Mouse (Mus musculus) midbrain, embryonic 14.5 days (tissue): ENCODE results near the gene Ube2q1. TPM values are rescaled to one million over a fixed set of nuclear protein-coding genes. Genes with fewer than 3 reads are reported as not detected.

ENCODE experiments used
- ATAC-seq: fragments of 200-750 bp; cut with Nextera tagmentation; 2 replicates; pipeline ENCODE4 v1.8.0; 2017; ENCODE audit warnings: moderate number of reproducible peaks, moderate library complexity; ENCODE audit not compliant: low FRiP score, low TSS enrichment
- DNase-seq: peaks from one replicate; pipeline ENCODE4 v3.0.0-alpha.2; 2015
- H3K27ac ChIP-seq: fragments of 300-500 bp; sonication (generic); replicated peaks from 2 replicates; pipeline ENCODE4 v1.5.1; 2014; ENCODE audit warnings: mild to moderate bottlenecking, low read depth, low read length, moderate library complexity
- H3K27me3 ChIP-seq: fragments of 300-500 bp; sonication (generic); 2 replicates; pipeline ENCODE4 v1.6.1; 2014; ENCODE audit warnings: low read length, control low read depth, mixed read lengths; ENCODE audit not compliant: control insufficient read depth, insufficient read depth
- H3K36me3 ChIP-seq: fragments of 300-500 bp; sonication (generic); 2 replicates; pipeline ENCODE4 v1.6.1; 2014; ENCODE audit warnings: low read length, control low read depth; ENCODE audit not compliant: control insufficient read depth, insufficient read depth
- H3K4me1 ChIP-seq: fragments of 300-500 bp; sonication (generic); 2 replicates; pipeline ENCODE4 v1.6.1; 2014; ENCODE audit warnings: mild to moderate bottlenecking, antibody characterized with exemption, low read length, control low read depth; ENCODE audit not compliant: control insufficient read depth, insufficient read depth
- H3K4me2 ChIP-seq: fragments of 300-500 bp; sonication (generic); 2 replicates; pipeline ENCODE4 v1.6.1; 2014; ENCODE audit warnings: mild to moderate bottlenecking, low read length, moderate library complexity
- H3K4me3 ChIP-seq: fragments of 300-500 bp; sonication (generic); replicated peaks from 2 replicates; pipeline ENCODE4 v1.5.1; 2014; ENCODE audit warnings: low read depth, low read length
- H3K9ac ChIP-seq: fragments of 300-500 bp; sonication (generic); replicated peaks from 2 replicates; pipeline ENCODE4 v1.6.1; 2014; ENCODE audit warnings: mild to moderate bottlenecking, low read length, moderate library complexity
- H3K9me3 ChIP-seq: fragments of 300-500 bp; sonication (generic); 2 replicates; pipeline ENCODE4 v1.6.1; 2016; ENCODE audit warnings: low read length, control low read depth, mixed read lengths; ENCODE audit not compliant: control insufficient read depth
- WGBS: fragments of 180-500 bp; shearing (Covaris S2); extraction: QIAGEN DNeasy Blood & Tissue Kit; methylation state at CpG from one replicate; pipeline ENCODE4 v1.1.7; 2014; 5-methylcytosine and 5-hydroxymethylcytosine counted together
- polyA plus RNA-seq: library from polyadenylated mRNA; unstranded; fragments of >200 nt; fragmentation: Nextera tagmentation; extraction: Ambion mirVana; gene quantifications from 2 replicates; pipeline ENCODE4 v1.2.1, GENCODE M21; 2014

Gene Ube2q1
- polyA plus RNA-seq, 1 experiment from 2014 or later: 25.0 TPM

DNA sequence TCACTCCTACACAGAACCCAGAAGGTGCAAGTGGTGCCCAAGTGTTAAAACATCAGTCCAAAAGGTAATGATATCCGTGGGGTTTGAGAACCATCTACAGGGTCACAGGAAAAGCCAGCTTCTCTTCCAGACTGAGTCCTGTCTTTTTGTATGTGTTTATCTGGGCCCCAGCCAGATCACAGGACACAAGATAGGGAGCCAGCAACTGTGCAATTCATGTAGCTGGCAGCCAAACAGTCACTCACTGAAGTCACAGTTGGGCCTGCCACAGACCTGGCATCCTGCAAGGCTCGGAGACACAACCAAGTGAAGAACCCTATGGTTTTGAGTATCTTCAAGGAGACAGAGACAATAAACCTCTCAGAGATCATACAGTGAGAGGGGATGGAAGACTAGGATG lies 15.6 kb upstream of the Ube2q1 start:
- 90% methylated on average over 2 of the region's 2 CpGs for WGBS
- H3K9ac ChIP-seq: no peak overlapping the region; the same call in 1 of the 2 replicates
- peak overlapping the region; percentile 54; the same call in 1 of the 2 replicates for H3K4me2 ChIP-seq

DNA sequence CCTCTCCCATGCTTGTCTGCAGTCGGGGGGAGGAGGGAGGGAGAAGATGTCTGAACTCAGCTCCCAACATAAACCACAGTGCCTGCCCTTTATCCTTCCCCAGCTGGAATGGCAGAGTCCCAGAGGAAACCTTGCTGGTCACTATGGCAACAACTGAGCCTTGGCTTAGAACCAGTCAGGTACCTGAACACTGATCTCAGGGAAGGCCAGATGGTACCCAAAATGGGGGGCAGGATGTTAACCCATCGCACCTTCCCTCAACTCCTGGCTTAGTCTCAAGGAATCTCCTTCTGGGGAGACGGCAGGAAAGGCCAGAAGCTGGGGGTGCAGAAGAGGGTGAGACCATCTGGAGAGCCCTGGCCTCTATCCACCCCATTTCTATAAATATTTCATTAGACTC lies 13.6 kb upstream of the Ube2q1 start:
- Histone ChIP-seq H3K9me3 (no peaks in the 10 kb centered on the region), H3K9ac (peak overlapping the region; percentile 40; the same call in 1 of the 2 replicates), H3K27ac (0 out of 2 replicates have a peak overlapping the region, but pooled peaks have one; percentile 20), H3K4me1 (peaks cover 39% of the 10 kb centered on the region), H3K36me3 (peaks cover 66% of the 10 kb centered on the region), H3K4me2 (peak overlapping the region; percentile 54), H3K27me3 (no peaks in the 10 kb centered on the region), H3K4me3 (peak overlapping the region; percentile 17; the same call in 1 of the 2 replicates)
- DNase-seq: peak; percentile 43
- WGBS: 57% methylated on average over 3 of the region's 3 CpGs
- no peak for ATAC-seq

More for the DNA sequence above, 15.6 kb upstream of the Ube2q1 start:
- Histone ChIP-seq H3K27me3 (no peaks in the 10 kb centered on the region), H3K4me1 (peaks cover 28% of the 10 kb centered on the region), H3K4me3 (no peak overlapping the region), H3K36me3 (peaks cover 80% of the 10 kb centered on the region), H3K9me3 (no peaks in the 10 kb centered on the region), H3K27ac (no peak overlapping the region)
- ATAC-seq (no peak), DNase-seq (no peak)

DNA sequence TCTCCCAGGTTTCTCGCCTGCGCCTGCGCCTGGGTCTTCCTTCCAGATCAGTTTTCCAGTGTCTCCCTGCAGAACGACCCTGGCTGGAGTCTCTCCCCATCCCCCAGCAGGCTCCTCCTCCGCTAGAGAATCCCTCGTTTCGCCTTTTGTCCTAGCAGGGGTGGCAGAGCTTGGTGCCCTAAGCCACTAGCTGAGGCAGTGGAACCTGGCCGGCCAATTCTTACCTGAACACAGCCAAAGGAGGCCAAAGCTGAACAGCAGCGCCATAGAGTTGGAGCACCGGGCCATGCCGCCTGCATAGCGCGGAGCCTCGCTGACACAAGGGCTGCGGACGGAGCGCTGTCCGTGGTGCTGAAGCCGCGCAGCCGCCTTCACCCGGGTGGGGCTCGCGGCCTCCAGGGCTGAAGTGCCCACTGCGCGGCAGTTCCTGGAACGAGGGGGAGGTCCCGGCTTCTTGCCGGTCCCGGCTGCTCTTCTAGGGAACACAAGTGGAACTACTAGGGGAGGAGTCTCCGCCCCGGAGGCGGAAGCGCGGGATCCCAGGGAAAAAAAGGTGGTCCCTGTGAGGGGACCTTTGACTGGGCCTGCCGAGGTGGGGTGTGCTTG lies 9.2 kb upstream of the Ube2q1 start, which contains the start of gene Chrnb2:
Chrnb2 (minus strand) TSS at position 514 of the 606 bp plus-strand sequence.
- WGBS: 1% methylated on average over 36 of the region's 36 CpGs
- Histone ChIP-seq H3K36me3 (peaks cover 23% of the 10 kb centered on the region), H3K4me2 (peak within 1 kb of the TSS; percentile 68), H3K4me1 (peaks cover 30% of the 10 kb centered on the region), H3K9ac (peak within 1 kb of the TSS; percentile 84), H3K27me3 (no peaks in the 10 kb centered on the region), H3K4me3 (peak within 1 kb of the TSS; percentile 71), H3K9me3 (no peaks in the 10 kb centered on the region), H3K27ac (peak within 1 kb of the TSS; percentile 93)
- ATAC-seq: peak; percentile 72
- DNase-seq: peak; percentile 82

DNA sequence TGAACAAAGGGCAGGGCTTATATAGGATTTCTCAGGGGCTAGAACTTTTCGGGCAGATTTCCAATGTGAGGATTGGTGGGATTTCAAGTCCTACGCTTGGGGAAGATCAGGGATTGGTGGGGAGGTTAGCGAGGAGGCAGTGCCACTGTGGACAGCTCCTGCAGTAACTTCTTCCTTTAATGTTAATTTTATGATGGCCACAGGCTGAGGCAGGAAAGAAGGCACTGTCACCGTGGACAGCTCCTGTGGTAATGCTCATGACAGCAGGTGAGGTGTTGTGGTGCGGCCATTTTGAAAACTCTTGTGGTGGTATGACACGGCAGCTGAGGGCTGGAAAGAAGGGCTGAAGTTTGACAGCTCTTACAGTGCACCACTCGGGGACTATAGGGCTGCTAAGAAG lies 3.8 kb upstream of the Ube2q1 start:
- no peak for ATAC-seq
- DNase-seq: no peak

DNA sequence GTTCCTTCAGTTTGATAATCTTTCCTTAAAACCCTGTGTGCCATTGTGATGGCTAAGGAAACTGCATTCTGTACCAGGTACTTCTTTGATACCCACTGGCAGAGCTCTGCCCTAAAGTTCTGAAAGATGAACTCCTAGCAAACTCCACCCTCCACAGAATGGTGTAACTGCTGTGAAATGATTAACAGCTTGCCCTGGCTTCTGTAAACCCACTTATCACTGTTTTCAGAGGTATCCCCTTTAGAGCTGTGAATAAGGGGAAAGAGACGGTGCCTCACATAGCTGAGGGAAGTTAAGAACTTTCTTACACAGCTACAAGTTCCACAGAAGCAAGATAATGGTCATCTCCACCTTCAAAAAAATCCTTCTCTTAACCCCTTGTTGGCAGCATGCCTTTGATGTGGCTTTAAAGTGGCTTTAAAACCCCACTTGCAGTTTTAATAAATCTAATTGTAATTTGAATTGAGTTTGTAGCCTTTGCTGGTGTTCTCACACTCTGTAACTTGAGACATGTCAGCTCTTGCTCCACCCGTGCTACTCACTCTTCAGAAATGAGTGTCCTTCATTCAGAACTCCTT lies 2.9 kb upstream of the Ube2q1 start:
- H3K4me3 ChIP-seq: no peak overlapping the region
- H3K27ac ChIP-seq: no peak overlapping the region
- H3K4me2 ChIP-seq: no peak overlapping the region
- 54% methylated on average over 2 of the region's 2 CpGs for WGBS
- peaks cover 25% of the 10 kb centered on the region for H3K4me1 ChIP-seq
- DNase-seq (no peak), ATAC-seq (no peak)
- H3K9me3 ChIP-seq: no peaks in the 10 kb centered on the region
- no peak overlapping the region for H3K9ac ChIP-seq
- H3K27me3 ChIP-seq: no peaks in the 10 kb centered on the region
- no peaks in the 10 kb centered on the region for H3K36me3 ChIP-seq

More for the DNA sequence above, 3.8 kb upstream of the Ube2q1 start:
- no peak overlapping the region for H3K9ac ChIP-seq
- 80% methylated on average over 7 of the region's 7 CpGs for WGBS
- H3K9me3 ChIP-seq: no peaks in the 10 kb centered on the region
- no peaks in the 10 kb centered on the region for H3K27me3 ChIP-seq
- H3K36me3 ChIP-seq: no peaks in the 10 kb centered on the region
- H3K27ac ChIP-seq: no peak overlapping the region
- no peak overlapping the region for H3K4me3 ChIP-seq
- no peak overlapping the region for H3K4me2 ChIP-seq
- H3K4me1 ChIP-seq: peaks cover 21% of the 10 kb centered on the region

DNA sequence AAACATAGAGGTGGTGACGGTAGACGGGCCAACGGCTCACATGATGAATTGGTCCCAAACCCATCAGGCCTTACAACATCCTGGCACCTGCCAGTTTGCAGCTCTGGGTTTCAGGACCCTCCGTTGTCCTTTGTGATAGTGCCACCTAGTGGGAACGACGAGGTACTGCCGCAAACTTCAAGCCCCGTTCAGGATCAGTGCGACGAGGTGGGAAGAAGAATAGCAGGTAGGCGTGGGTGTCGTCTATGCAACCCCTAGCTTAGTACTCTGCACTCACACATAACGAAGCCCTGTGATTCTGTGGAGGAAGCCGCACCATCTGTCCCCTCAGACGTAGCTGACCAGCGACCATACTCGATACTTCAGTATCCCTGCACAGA lies 838 bp upstream of the Ube2q1 start:
- Histone ChIP-seq H3K4me2 (peak overlapping the region; percentile 92), H3K4me1 (peaks cover 32% of the 10 kb centered on the region), H3K9me3 (no peaks in the 10 kb centered on the region), H3K36me3 (peaks cover 16% of the 10 kb centered on the region), H3K27ac (peak overlapping the region; percentile 95), H3K4me3 (peak overlapping the region; percentile 99), H3K27me3 (no peaks in the 10 kb centered on the region), H3K9ac (peak overlapping the region; percentile 98)
- DNase-seq (peak; percentile 94), ATAC-seq (peak; percentile 71)
- under 1% methylated on average over 17 of the region's 17 CpGs for WGBS

DNA sequence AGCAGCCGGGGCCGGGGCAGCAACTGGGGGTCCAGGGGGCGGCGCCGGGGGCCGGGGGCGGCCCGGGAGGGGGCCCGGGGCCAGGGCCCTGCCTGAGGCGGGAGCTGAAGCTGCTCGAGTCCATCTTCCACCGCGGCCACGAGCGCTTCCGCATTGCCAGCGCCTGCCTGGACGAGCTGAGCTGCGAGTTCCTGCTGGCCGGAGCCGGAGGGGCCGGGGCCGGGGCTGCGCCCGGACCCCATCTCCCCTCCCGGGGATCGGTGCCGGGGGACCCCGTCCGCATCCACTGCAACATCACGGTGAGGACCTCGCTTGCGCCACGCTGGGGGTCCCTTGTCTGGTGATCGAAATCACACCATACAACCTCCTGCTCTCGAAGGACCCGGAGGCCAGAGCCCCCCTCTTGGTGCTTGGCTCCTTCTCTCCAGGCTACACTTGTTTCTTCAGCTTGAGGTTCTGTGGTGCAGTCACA lies 360 bp downstream of the Ube2q1 start:
- Histone ChIP-seq H3K9ac (peak overlapping the region; percentile 98), H3K4me3 (peak overlapping the region; percentile 99), H3K27me3 (no peaks in the 10 kb centered on the region), H3K4me1 (peaks cover 32% of the 10 kb centered on the region), H3K4me2 (peak overlapping the region; percentile 92), H3K27ac (peak overlapping the region; percentile 95), H3K36me3 (peaks cover 28% of the 10 kb centered on the region), H3K9me3 (no peaks in the 10 kb centered on the region)
- DNase-seq: peak; percentile 33
- WGBS: under 1% methylated on average over 32 of the region's 37 CpGs
- ATAC-seq: no peak; the same call in none of the 2 replicates

DNA sequence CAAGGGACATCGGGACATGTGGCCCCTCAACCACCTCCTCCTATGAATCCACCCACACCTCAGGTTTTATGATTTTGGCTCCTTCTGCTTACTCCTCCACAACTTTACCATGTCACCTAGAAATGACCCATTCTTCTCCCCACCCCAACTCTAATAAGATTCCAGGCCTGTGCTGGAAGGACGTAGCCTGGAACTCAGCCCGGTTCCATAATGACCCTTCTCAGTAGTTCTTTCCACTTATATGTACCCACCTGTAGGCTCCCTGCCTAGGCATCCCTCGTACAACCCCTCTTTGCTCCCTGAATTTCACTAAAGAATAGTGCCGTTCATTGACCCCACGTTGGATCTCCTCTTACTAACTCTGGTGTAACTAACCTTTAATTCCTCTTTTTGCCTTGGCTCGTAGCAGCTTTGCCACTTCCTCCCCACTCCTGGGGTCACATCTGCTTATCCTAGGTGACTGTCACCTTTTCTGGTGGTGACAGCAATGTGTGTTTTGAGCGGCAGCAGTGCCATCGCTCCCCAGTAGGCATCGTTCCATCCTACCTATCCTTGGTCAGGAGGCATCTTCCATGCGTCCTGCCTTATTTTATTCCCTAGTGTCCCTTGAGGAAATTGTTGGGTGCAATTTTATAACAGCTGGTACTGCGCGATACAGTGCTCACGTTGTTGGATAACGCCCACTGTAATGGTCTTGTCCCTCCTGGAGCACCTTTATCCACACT lies 982 bp downstream of the Ube2q1 start:
- Histone ChIP-seq H3K36me3 (peaks cover 34% of the 10 kb centered on the region), H3K4me1 (peaks cover 32% of the 10 kb centered on the region), H3K27ac (peak overlapping the region; percentile 95; the same call in 1 of the 2 replicates), H3K4me2 (peak overlapping the region; percentile 92), H3K27me3 (no peaks in the 10 kb centered on the region), H3K9me3 (no peaks in the 10 kb centered on the region), H3K9ac (peak overlapping the region; percentile 98), H3K4me3 (peak overlapping the region; percentile 99)
- ATAC-seq (no peak), DNase-seq (no peak)
- 53% methylated on average over 15 of the region's 15 CpGs for WGBS
